22 mouse cellular contexts compared by ENCODE assay signal in genomic region chr2:120337886-120338285, GRCm38 (mm10). TPM values are rescaled to one million over a fixed set of nuclear protein-coding genes. Genes with fewer than 3 reads are reported as not detected.
A peak's percentile ranks its signal among the peaks of the same experiment; 100 is the strongest.
DNase-seq lines count a peak whose midpoint lies in the region; ATAC-seq and TF ChIP-seq lines count a peak whose summit lies in the region.
"Had no signal": no experiment of that assay in that cellular context is flagged by ENCODE, and none has a peak within 500 bp of the region (broad histone marks: within the 10 kb centered on the region; RNA-seq: fewer than 3 reads in every experiment).

No protein-coding gene starts in this region.

- no peaks in the 10 kb centered on the region for H3K9me3 ChIP-seq in hindbrain, postnatal 0 days (ENCODE audit: low read length)
- no peaks in the 10 kb centered on the region for H3K9me3 ChIP-seq in hindbrain, embryonic 14.5 days (ENCODE audit: control insufficient read depth, low read length)
- no peaks in the 10 kb centered on the region for H3K9me3 ChIP-seq in midbrain, embryonic 14.5 days (ENCODE audit: control insufficient read depth, low read length)
- H3K9me3 ChIP-seq in midbrain, embryonic 11.5 days (ENCODE audit: control insufficient read depth, low read length): no peaks in the 10 kb centered on the region
- H3K9me3 ChIP-seq: forebrain, embryonic 10.5 days; hindbrain, embryonic 10.5 days; limb, embryonic 15.5 days; midbrain, embryonic 12.5 days had no signal

- peak; percentile 48 for DNase-seq in hindbrain, postnatal 0 days (ENCODE audit: low spot score)
- no peak for DNase-seq in hindbrain, embryonic 14.5 days (ENCODE audit: low spot score)
- peak; percentile 41 for DNase-seq in midbrain, embryonic 14.5 days
- no peak for DNase-seq in midbrain, embryonic 11.5 days (ENCODE audit: low spot score, missing footprints)
- DNase-seq in adipocyte (ENCODE audit: low spot score): peak; percentile 17
- DNase-seq in yolk sac, embryonic 10.5 days (ENCODE audit: low spot score): peak; percentile 40
- DNase-seq in cerebellum, adult 9-10 months: no peak
- DNase-seq: cerebellum, adult 11-12 months; gastrocnemius, postnatal 10 days; lung, postnatal 14 days; thymus, postnatal 25 days had no signal

- no peak overlapping the region for H3K4me2 ChIP-seq in hindbrain, postnatal 0 days (ENCODE audit: low read depth, low read length)
- H3K4me2 ChIP-seq in hindbrain, embryonic 14.5 days (replicated peaks): no peak overlapping the region
- H3K4me2 ChIP-seq in midbrain, embryonic 14.5 days (ENCODE audit: low read length): no peak overlapping the region
- H3K4me2 ChIP-seq in midbrain, embryonic 11.5 days: no peak overlapping the region
- H3K4me2 ChIP-seq: heart, embryonic 11.5 days; limb, embryonic 15.5 days; midbrain, embryonic 12.5 days had no signal

- H3K27me3 ChIP-seq in hindbrain, postnatal 0 days (ENCODE audit: insufficient read depth, low read length): no peaks in the 10 kb centered on the region
- no peaks in the 10 kb centered on the region for H3K27me3 ChIP-seq in hindbrain, embryonic 14.5 days (ENCODE audit: control insufficient read depth, insufficient read depth, low read length)
- no peaks in the 10 kb centered on the region for H3K27me3 ChIP-seq in midbrain, embryonic 14.5 days (ENCODE audit: control insufficient read depth, insufficient read depth, low read length)
- no peaks in the 10 kb centered on the region for H3K27me3 ChIP-seq in midbrain, embryonic 11.5 days (ENCODE audit: control insufficient read depth, insufficient read depth, low read length)
- H3K27me3 ChIP-seq: limb, embryonic 15.5 days; midbrain, embryonic 12.5 days had no signal

- H3K9ac ChIP-seq in hindbrain, postnatal 0 days (replicated peaks; ENCODE audit: low read length): no peak overlapping the region
- H3K9ac ChIP-seq in hindbrain, embryonic 14.5 days: no peak overlapping the region
- no peak overlapping the region for H3K9ac ChIP-seq in midbrain, embryonic 14.5 days (replicated peaks; ENCODE audit: low read length)
- H3K9ac ChIP-seq in midbrain, embryonic 11.5 days (ENCODE audit: low read length): no peak overlapping the region
- H3K9ac ChIP-seq: limb, embryonic 15.5 days; midbrain, embryonic 12.5 days had no signal

- no peak overlapping the region for H3K4me3 ChIP-seq in hindbrain, postnatal 0 days (ENCODE audit: low read length)
- no peak overlapping the region for H3K4me3 ChIP-seq in hindbrain, embryonic 14.5 days (replicated peaks; ENCODE audit: low read length)
- no peak overlapping the region for H3K4me3 ChIP-seq in midbrain, embryonic 14.5 days (replicated peaks; ENCODE audit: low read depth, low read length)
- no peak overlapping the region for H3K4me3 ChIP-seq in midbrain, embryonic 11.5 days (ENCODE audit: low read depth, low read length)
- H3K4me3 ChIP-seq: forebrain, embryonic 10.5 days; hindbrain, embryonic 10.5 days; limb, embryonic 15.5 days; midbrain, embryonic 12.5 days had no signal

- TF ChIP-seq CTCF in hindbrain, postnatal 0 days (IDR thresholded peaks at IDR 0.05; ENCODE audit: low read depth): peak; percentile 64

- peaks cover 36% of the 10 kb centered on the region; the same call in 1 of the 2 replicates for H3K36me3 ChIP-seq in hindbrain, postnatal 0 days (ENCODE audit: insufficient read depth, low read length)
- H3K36me3 ChIP-seq in hindbrain, embryonic 14.5 days (replicated peaks; ENCODE audit: control insufficient read depth, insufficient read depth): peaks cover 99% of the 10 kb centered on the region
- H3K36me3 ChIP-seq in midbrain, embryonic 14.5 days (ENCODE audit: control insufficient read depth, insufficient read depth, low read length): peaks cover 87% of the 10 kb centered on the region
- peaks cover 4% of the 10 kb centered on the region; the same call in 1 of the 2 replicates for H3K36me3 ChIP-seq in midbrain, embryonic 11.5 days (ENCODE audit: control insufficient read depth, insufficient read depth, low read length)

- H3K27ac ChIP-seq in hindbrain, postnatal 0 days: no peak overlapping the region
- no peak overlapping the region for H3K27ac ChIP-seq in hindbrain, embryonic 14.5 days
- no peak overlapping the region for H3K27ac ChIP-seq in midbrain, embryonic 14.5 days (replicated peaks; ENCODE audit: low read depth, low read length)
- no peak overlapping the region for H3K27ac ChIP-seq in midbrain, embryonic 11.5 days (ENCODE audit: low read depth, low read length)
- H3K27ac ChIP-seq: forebrain, embryonic 10.5 days; hindbrain, embryonic 10.5 days; limb, embryonic 15.5 days; midbrain, embryonic 12.5 days had no signal

- WGBS in hindbrain, postnatal 0 days: 65% methylated on average over 2 of the region's 2 CpGs
- WGBS in hindbrain, embryonic 14.5 days: 73% methylated on average over 2 of the region's 2 CpGs
- WGBS in midbrain, embryonic 14.5 days: 89% methylated on average over 2 of the region's 2 CpGs
- WGBS in midbrain, embryonic 11.5 days: 85% methylated on average over 2 of the region's 2 CpGs

- H3K4me1 ChIP-seq in hindbrain, postnatal 0 days (ENCODE audit: insufficient read depth, low read length): no peaks in the 10 kb centered on the region
- no peaks in the 10 kb centered on the region for H3K4me1 ChIP-seq in hindbrain, embryonic 14.5 days (replicated peaks; ENCODE audit: control insufficient read depth, insufficient read depth, low read length)
- H3K4me1 ChIP-seq in midbrain, embryonic 14.5 days (ENCODE audit: control insufficient read depth, insufficient read depth, low read length): no peaks in the 10 kb centered on the region
- H3K4me1 ChIP-seq in midbrain, embryonic 11.5 days (ENCODE audit: control insufficient read depth, insufficient read depth, low read length): no peaks in the 10 kb centered on the region
- H3K4me1 ChIP-seq: forebrain, embryonic 10.5 days; hindbrain, embryonic 10.5 days; limb, embryonic 15.5 days; midbrain, embryonic 12.5 days had no signal

- no peak for ATAC-seq in hindbrain, postnatal 0 days
- ATAC-seq in hindbrain, embryonic 14.5 days (ENCODE audit: low FRiP score): no peak
- ATAC-seq in midbrain, embryonic 14.5 days (ENCODE audit: low FRiP score, low TSS enrichment): no peak
- ATAC-seq in midbrain, embryonic 11.5 days (ENCODE audit: low FRiP score): no peak
- ATAC-seq: intestine, embryonic 16.5 days had no signal

RNA-seq across cellular contexts. Expression of gene Vps39, which starts 15.1 kb away (rescaled TPM):
- 47.9 and 67.4 TPM in 2 replicates for total RNA-seq in hindbrain, postnatal 0 days (2014; rRNA removed)
- polyA plus RNA-seq in hindbrain, postnatal 0 days (2015; fragmentation: Nextera tagmentation; extraction: Ambion mirVana): 31.9 and 32.2 TPM in 2 replicates
- polyA plus RNA-seq in hindbrain, embryonic 14.5 days (2014; fragmentation: Nextera tagmentation; extraction: Ambion mirVana): 48.3 and 49.9 TPM in 2 replicates
- polyA plus RNA-seq in midbrain, embryonic 14.5 days (2014; fragmentation: Nextera tagmentation; extraction: Ambion mirVana): 43.1 and 55.5 TPM in 2 replicates
- polyA plus RNA-seq in midbrain, embryonic 11.5 days (2014; fragmentation: Nextera tagmentation; extraction: Ambion mirVana): 36.8 and 40.1 TPM in 2 replicates

RNA-seq across cellular contexts. Expression of gene Pla2g4f, which starts 23.9 kb away (rescaled TPM):
- total RNA-seq in hindbrain, postnatal 0 days (2014; rRNA removed): not detected in 2 replicates
- polyA plus RNA-seq in hindbrain, postnatal 0 days (2015; fragmentation: Nextera tagmentation; extraction: Ambion mirVana): not detected in 2 replicates
- polyA plus RNA-seq in hindbrain, embryonic 14.5 days (2014; fragmentation: Nextera tagmentation; extraction: Ambion mirVana): not detected in 2 replicates
- not detected in 2 replicates for polyA plus RNA-seq in midbrain, embryonic 14.5 days (2014; fragmentation: Nextera tagmentation; extraction: Ambion mirVana)
- not detected in 2 replicates for polyA plus RNA-seq in midbrain, embryonic 11.5 days (2014; fragmentation: Nextera tagmentation; extraction: Ambion mirVana)
- total RNA-seq: adrenal gland, postnatal 4 days; gastrocnemius, postnatal 10 days; left cerebral cortex, adult 18-20 months had no signal
- polyA plus RNA-seq: embryonic facial prominence, embryonic 11.5 days; forebrain, embryonic 10.5 days; heart, embryonic 11.5 days; hindbrain, embryonic 10.5 days; stomach, embryonic 14.5 days had no signal

RNA-seq across cellular contexts. Expression of gene Pla2g4d, which starts 48.9 kb away (rescaled TPM):
- total RNA-seq in hindbrain, postnatal 0 days (2014; rRNA removed): 0.14 and 0.16 TPM in 2 replicates
- polyA plus RNA-seq in hindbrain, postnatal 0 days (2015; fragmentation: Nextera tagmentation; extraction: Ambion mirVana): 0.20 TPM in 2 replicates
- 0.07 TPM in 1 of 2 replicates, not detected in the other for polyA plus RNA-seq in hindbrain, embryonic 14.5 days (2014; fragmentation: Nextera tagmentation; extraction: Ambion mirVana)
- not detected in 2 replicates for polyA plus RNA-seq in midbrain, embryonic 14.5 days (2014; fragmentation: Nextera tagmentation; extraction: Ambion mirVana)
- 0.05 and 0.08 TPM in 2 replicates for polyA plus RNA-seq in midbrain, embryonic 11.5 days (2014; fragmentation: Nextera tagmentation; extraction: Ambion mirVana)
- total RNA-seq: gastrocnemius, postnatal 10 days had no signal
- polyA plus RNA-seq: heart, embryonic 11.5 days; hindbrain, embryonic 10.5 days; intestine, embryonic 16.5 days; large intestine, adult 2 months; midbrain, embryonic 12.5 days; stomach, embryonic 14.5 days had no signal

Comparison
In these comparisons a context has a peak if more than half of its experiments do, and no peak if none do; other contexts are left out.
1. DNase-seq: peak in hindbrain, postnatal 0 days (single experiment), midbrain, embryonic 14.5 days (single experiment), adipocyte (single experiment) and yolk sac, embryonic 10.5 days (single experiment); none in hindbrain, embryonic 14.5 days (single experiment), midbrain, embryonic 11.5 days (single experiment) and cerebellum, adult 9-10 months (single experiment).